ENCODE assay signal across 8 mouse cellular contexts in genomic region chr7:126260280-126261210, GRCm38 (mm10). TPM values are rescaled to one million over a fixed set of nuclear protein-coding genes. Genes with fewer than 3 reads are reported as not detected.
DNase-seq lines count a peak whose midpoint lies in the region; ATAC-seq and TF ChIP-seq lines count a peak whose summit lies in the region.

No protein-coding gene starts in this region.

- H3K9ac ChIP-seq in ES-Bruce4 (ENCODE audit: low read depth, poor library complexity, severe bottlenecking): no peak overlapping the region
- H3K9ac ChIP-seq in embryonic facial prominence, embryonic 14.5 days (ENCODE audit: low read depth, low read length): no peak overlapping the region
- H3K9ac ChIP-seq in hindbrain, embryonic 13.5 days: peak overlapping the region; percentile 56; the same call in 1 of the 2 replicates

- no peak overlapping the region for H3K4me2 ChIP-seq in embryonic facial prominence, embryonic 14.5 days (ENCODE audit: low read depth, low read length)
- H3K4me2 ChIP-seq in hindbrain, embryonic 13.5 days: no peak overlapping the region

- DNase-seq in adrenal gland, postnatal 36 days: peak; percentile 63 to 72
- DNase-seq in embryonic facial prominence, embryonic 14.5 days (ENCODE audit: low spot score): peak; percentile 78
- DNase-seq in layer of hippocampus, postnatal 10 days (ENCODE audit: low spot score in 2 of 2): peak; percentile 80 to 83
- DNase-seq in lung, postnatal 36 days: peak; percentile 84
- peak; percentile 64 for DNase-seq in retina, postnatal 7 days (ENCODE audit: low read depth, low spot score)
- DNase-seq in thymus, postnatal 36 days: peak; percentile 67 to 69

- H3K27ac ChIP-seq in ES-Bruce4 (ENCODE audit: insufficient read depth, low read length): no peak overlapping the region
- H3K27ac ChIP-seq in embryonic facial prominence, embryonic 14.5 days (replicated peaks; ENCODE audit: low read depth, low read length): no peak overlapping the region
- H3K27ac ChIP-seq in hindbrain, embryonic 13.5 days: no peak overlapping the region

- no peaks in the 10 kb centered on the region for H3K27me3 ChIP-seq in ES-Bruce4 (ENCODE audit: control insufficient read depth, insufficient read depth, low read length, poor library complexity, severe bottlenecking)
- no peaks in the 10 kb centered on the region for H3K27me3 ChIP-seq in embryonic facial prominence, embryonic 14.5 days (replicated peaks; ENCODE audit: control insufficient read depth, insufficient read depth, low read length)
- H3K27me3 ChIP-seq in hindbrain, embryonic 13.5 days: peaks cover 17% of the 10 kb centered on the region; the same call in 1 of the 2 replicates

- peak; percentile 79 for TF ChIP-seq CTCF in ES-Bruce4 (IDR thresholded peaks at IDR 0.05; ENCODE audit: low read depth, low read length)

- TF ChIP-seq EP300 in ES-Bruce4 (IDR thresholded peaks at IDR 0.05; ENCODE audit: insufficient read depth, low read depth, low read length): no peak

- H3K4me1 ChIP-seq in ES-Bruce4 (ENCODE audit: control insufficient read depth, insufficient read depth, low read length): peaks cover 1% of the 10 kb centered on the region
- H3K4me1 ChIP-seq in embryonic facial prominence, embryonic 14.5 days (ENCODE audit: control insufficient read depth, insufficient read depth, low read length): no peaks in the 10 kb centered on the region; the same call in 1 of the 2 replicates
- H3K4me1 ChIP-seq in hindbrain, embryonic 13.5 days (replicated peaks): peaks cover 14% of the 10 kb centered on the region

- H3K9me3 ChIP-seq in ES-Bruce4 (replicated peaks; ENCODE audit: control insufficient read depth, insufficient read depth, low read length, poor library complexity, severe bottlenecking): no peaks in the 10 kb centered on the region
- H3K9me3 ChIP-seq in embryonic facial prominence, embryonic 14.5 days (ENCODE audit: control insufficient read depth, low read length): no peaks in the 10 kb centered on the region
- H3K9me3 ChIP-seq in hindbrain, embryonic 13.5 days: no peaks in the 10 kb centered on the region

- H3K36me3 ChIP-seq in ES-Bruce4 (ENCODE audit: control insufficient read depth, insufficient read depth, low read length, poor library complexity, severe bottlenecking): no peaks in the 10 kb centered on the region
- H3K36me3 ChIP-seq in embryonic facial prominence, embryonic 14.5 days (ENCODE audit: control insufficient read depth, insufficient read depth, low read length): no peaks in the 10 kb centered on the region
- H3K36me3 ChIP-seq in hindbrain, embryonic 13.5 days: no peaks in the 10 kb centered on the region

- peak; percentile 58; the same call in 1 of the 2 replicates for ATAC-seq in embryonic facial prominence, embryonic 14.5 days (ENCODE audit: low read depth)
- ATAC-seq in hindbrain, embryonic 13.5 days (ENCODE audit: low FRiP score): peak; percentile 52

- no peak for TF ChIP-seq POLR2A in ES-Bruce4 (IDR thresholded peaks at IDR 0.05; ENCODE audit: insufficient read depth, low read length)

- WGBS in embryonic facial prominence, embryonic 14.5 days: 12% methylated on average over 18 of the region's 18 CpGs
- WGBS in hindbrain, embryonic 13.5 days: 12% methylated on average over 18 of the region's 18 CpGs

- no peak overlapping the region for H3K4me3 ChIP-seq in ES-Bruce4 (ENCODE audit: low read depth, low read length)
- H3K4me3 ChIP-seq in embryonic facial prominence, embryonic 14.5 days (ENCODE audit: low read depth, low read length): no peak overlapping the region
- no peak overlapping the region for H3K4me3 ChIP-seq in hindbrain, embryonic 13.5 days

RNA-seq across cellular contexts. Expression of gene Sbk1, which starts 11.9 kb away (rescaled TPM):
- polyA plus RNA-seq in ES-Bruce4 (2011; ENCODE audit: insufficient read depth, insufficient read length, low read depth, missing spikeins): 24.7 TPM in 2 replicates
- total RNA-seq in adrenal gland, postnatal 36 days (2021): 10 to 100 TPM; 23.3 to 88.8 TPM
- polyA plus RNA-seq in embryonic facial prominence, embryonic 14.5 days (2014; fragmentation: Nextera tagmentation; extraction: Ambion mirVana): 36.3 and 46.6 TPM in 2 replicates
- polyA plus RNA-seq in hindbrain, embryonic 13.5 days (2015; fragmentation: Nextera tagmentation; extraction: Ambion mirVana): 248 and 253 TPM in 2 replicates
- total RNA-seq in layer of hippocampus, postnatal 10 days (2021): 100 to 1,000 TPM; 190 to 192 TPM
